Mouse (Mus musculus): ENCODE measurements around the gene Fam71f1.

Fam71f1 gene

DNA sequence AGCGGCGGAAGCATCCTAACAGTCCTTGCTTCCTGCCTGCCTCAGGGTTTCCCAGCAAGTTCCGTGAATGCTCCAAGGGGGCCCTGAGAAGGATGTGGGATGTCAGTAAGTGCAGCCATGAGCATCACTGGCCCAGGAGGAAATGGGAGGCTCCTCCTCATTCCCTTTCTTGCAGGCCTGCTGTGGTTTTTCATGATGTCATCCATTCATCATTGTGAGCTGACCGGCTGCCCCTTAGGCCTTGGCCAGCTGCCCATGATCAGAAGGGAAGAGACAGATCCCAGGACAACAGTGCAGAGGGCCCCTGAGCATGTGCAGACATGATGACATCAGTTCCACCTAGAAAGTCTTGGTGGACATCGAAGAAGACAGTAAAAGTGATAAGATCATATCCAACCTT is at the start of gene Fam71f1:
Gene Fam71f1, plus strand, starts transcription at position 262 of the 400 bp plus-strand sequence.
- POLR2A ChIA-PET: interaction anchor here in 1 of 4 experiments (0.5 kb wide), 1 partner anchor 75 kb away, joined by 5 read pairs; no protein-coding TSS in a partner anchor
- CTCF ChIA-PET: no interaction called here

DNA sequence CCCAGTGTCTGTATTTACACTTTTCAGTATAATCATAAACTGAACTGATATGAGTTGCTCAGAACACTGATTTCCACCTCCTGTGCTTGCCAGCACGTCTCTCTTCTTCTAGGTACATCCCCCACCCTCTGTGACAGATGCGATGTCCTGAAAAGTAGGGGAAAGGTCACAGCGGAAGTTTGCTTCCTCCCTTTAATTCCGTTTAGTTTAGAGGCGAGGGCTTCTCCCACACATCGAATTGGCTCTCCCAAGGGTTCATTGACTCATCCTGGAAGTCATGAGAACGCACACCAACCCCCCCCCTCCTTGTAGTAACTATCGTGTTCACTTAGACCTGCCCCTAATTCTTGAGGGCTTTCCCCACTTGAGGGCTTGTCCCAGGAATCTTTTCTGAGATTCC is 48.0 kb upstream of the Fam71f1 start:
- POLR2A ChIA-PET: interaction anchor here in 1 of 4 experiments (1.0 kb wide), 1 partner anchor 38 kb away, joined by 6 read pairs; no protein-coding TSS in a partner anchor
- CTCF ChIA-PET: no interaction called here

DNA sequence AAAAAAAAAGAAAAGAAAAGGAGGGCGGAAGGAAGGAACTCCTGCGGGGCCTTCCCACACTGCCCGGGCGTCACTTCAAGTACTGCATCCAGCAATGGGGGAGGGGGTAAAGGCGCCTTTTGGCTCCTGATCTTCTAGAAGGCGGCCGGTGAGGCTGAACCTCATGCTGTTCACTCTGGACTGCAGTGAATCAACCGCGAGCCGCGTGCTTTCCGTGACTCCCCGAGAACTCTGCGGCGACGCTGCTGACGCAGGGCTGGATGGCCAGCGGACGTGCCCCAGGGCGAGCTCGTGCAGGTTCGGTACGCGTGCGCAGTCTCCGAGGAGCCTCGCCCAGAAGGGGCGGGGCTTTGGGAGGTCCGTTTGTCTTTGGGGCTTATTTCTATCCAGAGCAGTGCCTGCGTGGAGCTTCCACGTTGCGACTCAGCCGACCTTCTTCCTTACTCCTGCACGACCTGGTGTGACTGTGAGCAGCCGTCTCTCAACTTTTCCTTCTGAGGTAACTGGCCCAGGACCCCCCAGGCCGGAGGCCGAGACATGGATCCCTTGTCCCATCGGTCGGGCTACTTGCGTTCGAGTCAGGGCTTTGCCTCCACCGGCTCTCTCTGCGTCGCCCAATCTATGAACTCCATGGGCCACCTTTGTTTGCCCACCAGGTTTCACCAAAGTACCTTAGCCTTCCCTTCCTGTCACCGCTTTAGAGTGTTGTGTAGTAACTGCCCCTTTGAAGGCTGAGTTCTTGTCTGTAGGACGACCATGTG is 46.4 kb upstream of the Fam71f1 start, which contains the start of gene Hilpda:
Gene Hilpda, plus strand, starts transcription at position 177 of the 761 bp plus-strand sequence.
- ChIA-PET CTCF (interaction anchor here in 3 of 4 experiments (0.5 to 1.8 kb wide), 11 partner anchors 31 to 1257 kb away, joined by 3 to 15 read pairs (median 4); partner anchors contain the start of gene Calu (in 2 of the 3)), POLR2A (interaction anchor here (0.6 to 2.3 kb wide), 62 partner anchors 8 to 792 kb away, joined by 3 to 23 read pairs (median 4); partner anchors contain the start of genes Calu (in 3 of the 4), Impdh1 (in 3 of the 4), Irf5 (in 2 of the 4) and Rbm28 (in 2 of the 4))

DNA sequence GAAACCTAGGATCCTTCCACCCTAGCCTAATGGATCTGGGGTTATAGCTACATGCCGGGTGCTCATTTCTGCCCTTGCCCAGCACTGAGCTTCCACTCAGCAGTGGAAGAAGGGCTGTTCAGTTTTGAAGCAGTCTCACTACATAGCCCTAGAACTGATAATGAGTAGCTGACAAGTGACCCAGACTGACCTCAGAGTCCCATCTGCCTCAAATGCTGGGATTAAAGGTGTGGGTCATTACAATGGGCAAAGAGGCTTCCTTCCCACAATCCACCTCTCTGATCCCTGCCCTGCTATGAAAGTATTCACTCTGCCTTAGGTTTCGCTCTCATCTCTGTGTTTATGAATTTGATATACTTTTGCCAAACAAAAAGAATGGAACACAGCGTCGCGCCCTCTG is 42.2 kb upstream of the Fam71f1 start:
- ChIA-PET POLR2A (interaction anchor here in 3 of 4 experiments (0.7 to 2.0 kb wide), 5 partner anchors 44 to 112 kb away, joined by 3 to 4 read pairs (median 3); partner anchors contain the start of genes Calu (in 1 of the 3), Impdh1 (in 1 of the 3) and Rbm28 (in 1 of the 3)), CTCF (interaction anchor here in 2 of 4 experiments (1.0 to 2.5 kb wide), 4 partner anchors 36 to 105 kb away, joined by 4 to 9 read pairs (median 4); no protein-coding TSS in a partner anchor)

DNA sequence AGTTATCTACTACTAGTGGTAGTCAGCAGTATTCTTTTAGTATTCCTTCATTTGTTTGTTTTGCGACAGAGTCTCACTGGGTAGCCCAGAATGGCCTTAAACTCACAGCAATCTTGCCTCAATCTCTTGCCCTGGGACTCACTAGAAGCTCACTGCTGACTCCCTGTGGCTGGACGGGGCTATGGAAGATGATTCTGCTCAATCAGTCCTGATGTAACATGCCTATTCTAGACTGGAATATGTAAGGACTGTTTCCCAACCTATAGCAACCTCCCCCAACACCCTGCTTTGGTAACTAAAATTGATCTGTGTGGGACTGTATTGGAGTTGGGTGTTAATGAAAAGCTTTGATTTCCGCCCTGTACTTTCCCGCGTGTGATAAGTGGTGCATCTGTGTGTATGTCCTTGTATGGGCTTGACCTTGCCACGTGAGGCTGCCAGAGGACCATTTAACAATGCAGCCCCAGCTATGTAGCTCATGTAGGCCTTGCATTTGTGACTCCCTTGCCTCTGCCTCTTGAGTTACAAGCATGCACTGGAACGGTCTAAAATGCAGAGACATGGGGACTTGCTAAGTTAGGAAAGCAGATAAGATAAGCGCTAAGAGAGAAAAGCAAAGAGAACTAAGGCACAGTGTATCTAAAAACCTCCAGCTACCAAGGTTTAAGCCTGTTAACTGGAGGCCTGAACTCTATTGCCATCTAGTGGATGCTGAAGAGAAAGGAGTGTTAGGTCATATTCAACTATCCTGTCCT is 40.2 kb upstream of the Fam71f1 start:
- ChIA-PET CTCF (interaction anchor here (0.6 to 2.4 kb wide), 51 partner anchors 9 to 1704 kb away, joined by 3 to 39 read pairs (median 4); partner anchors contain the start of genes Rbm28 (in 3 of the 4), Calu (in 2 of the 4) and Impdh1 (in 2 of the 4)), POLR2A (interaction anchor here (0.6 to 1.8 kb wide), 30 partner anchors 10 to 347 kb away, joined by 3 to 10 read pairs (median 5); partner anchors contain the start of genes Calu (in 2 of the 4), Impdh1 (in 2 of the 4) and Rbm28 (in 1 of the 4))

DNA sequence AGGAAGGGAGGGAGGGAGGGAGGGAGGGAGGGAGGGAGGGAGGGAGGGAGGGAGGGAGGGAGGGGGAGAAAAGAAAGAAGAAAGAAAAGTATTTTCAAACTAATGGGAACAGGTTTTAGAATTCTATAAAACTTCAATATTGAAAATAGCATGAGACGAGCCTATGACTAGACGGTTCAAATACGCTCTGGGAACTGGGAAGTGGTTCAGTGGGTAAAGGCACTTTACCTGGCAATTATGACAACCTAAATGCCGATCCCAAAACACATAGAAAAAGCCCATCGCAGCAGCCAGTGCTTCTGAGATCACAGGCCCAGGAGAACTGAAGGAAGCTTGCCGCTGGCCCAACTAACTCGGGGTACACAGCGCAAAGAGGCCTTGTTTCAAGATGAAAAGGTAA is 39.6 kb upstream of the Fam71f1 start, which contains the start of gene Fam71f2:
Gene Fam71f2, plus strand, starts transcription at position 301 of the 400 bp plus-strand sequence.
- CTCF ChIA-PET: interaction anchor here (0.6 to 2.4 kb wide), 38 partner anchors 8 to 881 kb away, joined by 3 to 39 read pairs (median 5); partner anchors contain the start of genes Calu (in 2 of the 4), Impdh1 (in 2 of the 4) and Rbm28 (in 2 of the 4)
- POLR2A ChIA-PET: interaction anchor here in 3 of 4 experiments (0.6 to 1.8 kb wide), 25 partner anchors 9 to 348 kb away, joined by 3 to 10 read pairs (median 5); partner anchors contain the start of genes Calu (in 2 of the 3), Impdh1 (in 2 of the 3) and Rbm28 (in 1 of the 3)

DNA sequence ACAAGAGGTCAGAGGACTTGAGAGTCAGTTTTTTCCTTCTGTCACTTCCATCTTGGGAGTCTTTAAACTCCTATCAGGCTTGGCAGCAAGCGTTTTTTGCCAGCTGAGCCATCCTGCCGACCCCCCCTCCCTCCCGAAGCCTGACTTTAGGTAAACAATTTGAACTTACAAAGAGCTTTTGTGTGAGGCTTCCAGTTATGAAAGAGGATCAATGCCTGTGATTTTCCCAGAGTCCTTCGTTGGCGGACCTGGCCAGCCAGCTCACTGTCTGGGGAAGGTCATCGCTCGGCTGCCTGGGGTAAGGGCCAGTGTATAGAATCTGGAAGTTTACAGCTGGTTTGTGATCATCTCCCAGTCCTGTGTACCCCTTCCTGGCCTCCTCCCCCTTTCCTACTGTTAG is 38.3 kb upstream of the Fam71f1 start:
- CTCF ChIA-PET: interaction anchor here in 3 of 4 experiments (0.7 to 1.3 kb wide), 2 partner anchors 11 to 40 kb away, joined by 3 to 4 read pairs (median 3); no protein-coding TSS in a partner anchor
- POLR2A ChIA-PET: interaction anchor here in 2 of 4 experiments (0.6 to 1.4 kb wide), 3 partner anchors 8 to 358 kb away, joined by 3 to 8 read pairs (median 3); partner anchors contain the start of gene Hilpda (in 1 of the 2)

DNA sequence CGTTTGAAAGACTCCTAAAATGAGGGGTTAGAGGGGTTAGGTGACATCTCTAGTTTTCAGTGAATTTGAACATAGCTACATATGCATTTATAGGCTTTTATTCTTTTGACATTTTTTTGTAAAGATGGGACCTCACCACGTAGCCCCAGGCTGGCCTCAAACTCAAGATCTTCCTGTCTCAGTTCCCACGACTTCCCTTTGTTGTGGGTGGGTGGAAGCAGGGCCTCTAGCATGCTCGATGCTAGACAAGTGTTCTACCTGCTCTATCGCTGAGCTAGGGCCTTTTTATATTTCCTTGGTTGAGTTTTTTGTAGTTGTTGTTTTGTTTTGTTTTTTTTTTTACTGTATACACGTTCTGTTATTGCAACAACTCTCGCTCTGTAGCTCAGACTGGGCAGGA is 32.1 kb upstream of the Fam71f1 start:
- CTCF ChIA-PET: interaction anchor here in 2 of 4 experiments (0.8 to 1.6 kb wide), 3 partner anchors 8 to 46 kb away, joined by 6 to 9 read pairs (median 7); no protein-coding TSS in a partner anchor

DNA sequence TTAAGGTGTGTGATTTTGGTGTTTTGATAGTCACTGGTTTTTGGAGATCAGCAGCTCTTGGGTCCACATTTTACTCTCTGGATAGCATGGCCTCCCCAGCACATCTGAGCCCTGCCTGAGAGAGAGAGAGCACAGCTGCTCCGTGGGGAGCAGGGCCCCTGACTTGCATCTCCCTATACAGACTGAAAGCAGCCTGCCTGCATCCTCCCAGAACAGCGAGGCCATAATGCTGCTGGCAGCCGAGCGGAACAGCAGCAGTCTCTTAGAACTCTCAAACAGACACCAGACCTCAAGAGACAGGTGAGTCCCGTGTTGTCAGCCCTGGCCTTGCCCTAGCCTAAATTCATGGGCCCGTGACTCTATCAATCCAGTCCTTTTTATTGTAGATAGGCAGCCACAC is 31.5 kb upstream of the Fam71f1 start:
- ChIA-PET POLR2A (interaction anchor here in 2 of 4 experiments (0.8 to 2.7 kb wide), 9 partner anchors 8 to 123 kb away, joined by 3 to 14 read pairs (median 7); partner anchors contain the start of genes Calu (in 2 of the 2), Fam71f2 (in 1 of the 2) and Hilpda (in 1 of the 2)), CTCF (interaction anchor here in 2 of 4 experiments (0.5 to 1.6 kb wide), 4 partner anchors 9 to 104 kb away, joined by 4 to 9 read pairs (median 6); no protein-coding TSS in a partner anchor)

More for the DNA sequence above, 32.1 kb upstream of the Fam71f1 start:
- POLR2A ChIA-PET: interaction anchor here in 2 of 4 experiments (0.8 to 2.7 kb wide), 9 partner anchors 9 to 123 kb away, joined by 3 to 14 read pairs (median 7); partner anchors contain the start of genes Calu (in 2 of the 2) and Hilpda (in 2 of the 2)

DNA sequence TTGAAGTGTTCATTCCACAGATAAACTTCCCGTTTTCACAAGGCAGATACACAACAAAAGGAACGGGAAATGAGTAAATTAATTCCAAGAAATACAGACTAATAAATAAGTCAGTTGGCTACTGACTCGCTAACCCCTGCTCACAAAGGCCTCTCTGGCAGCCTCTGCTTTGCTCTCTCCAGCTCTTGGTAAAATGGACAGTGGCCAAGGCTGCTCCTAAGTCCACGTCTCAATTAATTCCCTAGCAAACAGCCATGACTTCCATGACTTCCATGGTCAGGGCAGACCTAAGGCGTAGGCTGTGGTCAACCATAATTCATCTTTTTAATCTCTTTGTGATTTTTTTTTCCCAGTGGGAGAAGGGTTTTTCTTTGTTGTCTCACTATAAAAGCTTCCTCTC is 31.0 kb upstream of the Fam71f1 start:
- ChIA-PET CTCF (interaction anchor here in 3 of 4 experiments (0.7 to 1.6 kb wide), 4 partner anchors 9 to 62 kb away, joined by 3 to 9 read pairs (median 5); no protein-coding TSS in a partner anchor), POLR2A (interaction anchor here (0.6 to 2.7 kb wide), 13 partner anchors 8 to 1591 kb away, joined by 3 to 14 read pairs (median 3); partner anchors contain the start of genes Calu (in 3 of the 4), Fam71f2 (in 1 of the 4) and Hilpda (in 1 of the 4))

DNA sequence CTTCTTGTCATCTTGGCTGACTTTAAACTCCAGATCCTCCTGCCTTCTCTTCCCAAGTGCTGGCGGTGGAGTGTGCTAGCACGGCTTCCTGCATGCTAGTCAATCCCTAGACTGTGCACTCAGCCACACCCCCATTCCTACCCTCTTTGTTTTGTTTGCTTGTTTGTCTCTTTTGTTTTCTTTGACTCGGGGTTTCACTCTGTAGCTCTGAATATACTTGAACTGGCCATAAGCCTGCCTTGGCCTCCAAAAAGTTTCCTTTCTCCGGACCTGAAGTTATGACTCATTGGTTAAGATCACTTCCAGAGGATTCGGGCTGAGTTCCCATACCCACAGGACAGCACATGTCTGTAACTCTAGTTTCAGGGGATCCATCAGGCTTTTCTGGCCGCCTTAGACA is 30.3 kb upstream of the Fam71f1 start:
- ChIA-PET POLR2A (interaction anchor here (0.6 to 2.7 kb wide), 10 partner anchors 10 to 645 kb away, joined by 3 to 14 read pairs (median 3); partner anchors contain the start of genes Calu (in 2 of the 4), Hilpda (in 2 of the 4) and Fam71f2 (in 1 of the 4)), CTCF (interaction anchor here in 2 of 4 experiments (0.7 to 1.0 kb wide), 2 partner anchors 10 to 63 kb away, joined by 3 read pairs; no protein-coding TSS in a partner anchor)

DNA sequence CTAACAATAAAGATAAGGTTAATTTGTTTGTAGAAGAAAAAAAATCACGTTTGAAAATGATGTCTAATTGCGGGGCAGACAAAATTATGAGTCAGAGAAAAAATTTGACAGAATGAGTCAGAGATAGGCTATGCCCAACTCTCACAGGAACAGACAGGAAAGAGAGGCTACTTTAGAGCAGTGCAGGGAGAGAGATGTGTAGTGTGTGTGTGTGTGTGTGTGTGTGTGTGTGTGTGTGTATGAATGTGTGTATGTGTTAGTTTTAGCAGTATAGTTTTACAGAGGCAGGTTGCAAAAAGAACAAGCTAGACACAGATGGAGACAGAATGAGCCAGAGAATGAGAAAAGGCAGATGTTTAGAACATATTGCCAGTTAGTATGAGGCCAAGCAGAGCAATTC is 19.8 kb upstream of the Fam71f1 start:
- POLR2A ChIA-PET: interaction anchor here in 3 of 4 experiments (0.6 to 2.6 kb wide), 6 partner anchors 9 to 403 kb away, joined by 3 to 16 read pairs (median 6); partner anchors contain the start of gene Calu (in 1 of the 3)
- CTCF ChIA-PET: interaction anchor here in 2 of 4 experiments (0.5 to 0.6 kb wide), 3 partner anchors 54 to 800 kb away, joined by 3 to 4 read pairs (median 4); no protein-coding TSS in a partner anchor

DNA sequence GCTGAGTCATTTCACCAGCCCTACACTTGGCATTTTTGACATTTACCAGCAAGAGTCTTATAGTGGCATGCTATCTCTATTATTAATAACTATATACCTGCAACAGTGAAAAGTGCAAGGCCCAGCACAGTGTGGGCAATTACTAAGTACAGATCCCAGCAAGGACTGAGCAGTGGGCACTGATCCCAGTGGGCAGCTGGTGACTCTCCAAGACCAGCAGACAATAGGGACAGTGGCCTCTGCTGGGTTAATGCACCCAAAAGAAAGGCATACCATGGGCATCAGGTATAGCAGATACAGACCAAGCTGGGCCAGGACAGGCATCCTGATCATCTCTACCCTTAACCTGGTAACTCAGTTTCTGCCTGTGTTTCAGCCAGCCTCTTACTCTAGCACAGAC is 15.7 kb upstream of the Fam71f1 start:
- ChIA-PET CTCF (interaction anchor here in 3 of 4 experiments (0.5 to 2.9 kb wide), 15 partner anchors 9 to 223 kb away, joined by 3 to 17 read pairs (median 4); partner anchors contain the start of genes Calu (in 1 of the 3), Ccdc136 (in 1 of the 3), Fam71f2 (in 1 of the 3) and Hilpda (in 1 of the 3)), POLR2A (interaction anchor here in 2 of 4 experiments (0.6 to 3.0 kb wide), 6 partner anchors 16 to 165 kb away, joined by 3 to 25 read pairs (median 4); partner anchors contain the start of genes Calu (in 2 of the 2) and Impdh1 (in 1 of the 2))

DNA sequence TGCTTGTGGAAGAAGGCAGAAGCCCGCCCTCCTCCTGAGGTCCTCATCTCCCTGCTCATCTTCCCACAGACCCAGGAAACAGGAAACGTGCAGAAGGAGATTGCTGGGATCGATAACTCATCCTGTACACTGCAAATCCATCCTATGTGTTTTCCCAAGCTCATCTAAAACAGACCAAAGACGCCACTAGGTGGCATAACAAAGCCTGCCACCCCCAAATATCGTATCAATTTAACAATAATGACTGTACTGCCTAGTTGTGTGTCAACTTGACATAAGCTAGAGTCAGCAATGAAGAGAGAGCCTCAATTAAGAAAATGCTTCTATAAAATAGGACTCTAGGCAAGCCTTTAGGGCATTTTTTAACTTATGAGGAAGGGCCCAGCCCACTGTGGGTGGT is 15.2 kb upstream of the Fam71f1 start:
- ChIA-PET CTCF (interaction anchor here in 3 of 4 experiments (0.5 to 2.9 kb wide), 17 partner anchors 9 to 223 kb away, joined by 3 to 17 read pairs (median 3); partner anchors contain the start of genes Calu (in 1 of the 3), Ccdc136 (in 1 of the 3), Fam71f2 (in 1 of the 3) and Hilpda (in 1 of the 3)), POLR2A (interaction anchor here in 2 of 4 experiments (0.6 to 3.0 kb wide), 6 partner anchors 17 to 165 kb away, joined by 3 to 25 read pairs (median 4); partner anchors contain the start of genes Calu (in 2 of the 2) and Fam71f2 (in 1 of the 2))

DNA sequence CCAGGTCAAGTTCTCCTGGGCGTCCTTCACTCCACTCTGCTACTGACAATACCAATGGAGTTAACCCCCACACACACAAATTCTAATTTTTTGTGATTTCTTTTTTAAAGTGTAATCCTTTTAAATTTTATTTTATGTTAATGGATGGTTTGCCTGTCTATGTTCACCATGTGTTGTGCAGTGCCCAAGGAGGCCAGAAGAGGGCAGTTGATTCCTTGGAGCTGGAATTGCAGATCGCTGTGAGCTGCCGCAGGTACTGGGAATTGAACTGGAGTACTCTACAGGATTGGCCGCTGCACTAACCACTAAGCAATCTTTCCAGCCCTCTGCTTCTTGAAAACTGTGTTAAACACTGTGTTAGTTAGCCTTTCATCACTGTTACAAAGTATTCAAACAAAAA is 13.5 kb upstream of the Fam71f1 start:
- CTCF ChIA-PET: interaction anchor here (0.6 to 2.9 kb wide), 33 partner anchors 9 to 1048 kb away, joined by 3 to 17 read pairs (median 3); partner anchors contain the start of gene Calu (in 2 of the 4)

More for the DNA sequence above, 13.5 kb upstream of the Fam71f1 start:
- POLR2A ChIA-PET: interaction anchor here in 2 of 4 experiments (0.6 to 8.8 kb wide), 7 partner anchors 8 to 126 kb away, joined by 3 to 75 read pairs (median 4); partner anchors contain the start of gene Calu (in 2 of the 2)
